Mouse (Mus musculus) testis, adult 2 months (tissue): ENCODE results near the gene Gnptg.

Experiments used
- CTCF ChIP-seq: fragments of 200-500 bp; IDR thresholded peaks from 2 replicates; pipeline ENCODE4 v1.5.1; 2012; ENCODE audit warnings: low read depth, mild to moderate bottlenecking, inconsistent platforms, low read length, moderate library complexity; ENCODE audit not compliant: control insufficient read depth, insufficient read depth, insufficient replicate concordance
- POLR2A ChIP-seq: fragments of 200-500 bp; IDR thresholded peaks from 2 replicates; pipeline ENCODE4 v1.6.1; 2012; ENCODE audit warnings: low read depth, mild to moderate bottlenecking, inconsistent platforms, low read length, moderate library complexity; ENCODE audit not compliant: control insufficient read depth

DNA sequence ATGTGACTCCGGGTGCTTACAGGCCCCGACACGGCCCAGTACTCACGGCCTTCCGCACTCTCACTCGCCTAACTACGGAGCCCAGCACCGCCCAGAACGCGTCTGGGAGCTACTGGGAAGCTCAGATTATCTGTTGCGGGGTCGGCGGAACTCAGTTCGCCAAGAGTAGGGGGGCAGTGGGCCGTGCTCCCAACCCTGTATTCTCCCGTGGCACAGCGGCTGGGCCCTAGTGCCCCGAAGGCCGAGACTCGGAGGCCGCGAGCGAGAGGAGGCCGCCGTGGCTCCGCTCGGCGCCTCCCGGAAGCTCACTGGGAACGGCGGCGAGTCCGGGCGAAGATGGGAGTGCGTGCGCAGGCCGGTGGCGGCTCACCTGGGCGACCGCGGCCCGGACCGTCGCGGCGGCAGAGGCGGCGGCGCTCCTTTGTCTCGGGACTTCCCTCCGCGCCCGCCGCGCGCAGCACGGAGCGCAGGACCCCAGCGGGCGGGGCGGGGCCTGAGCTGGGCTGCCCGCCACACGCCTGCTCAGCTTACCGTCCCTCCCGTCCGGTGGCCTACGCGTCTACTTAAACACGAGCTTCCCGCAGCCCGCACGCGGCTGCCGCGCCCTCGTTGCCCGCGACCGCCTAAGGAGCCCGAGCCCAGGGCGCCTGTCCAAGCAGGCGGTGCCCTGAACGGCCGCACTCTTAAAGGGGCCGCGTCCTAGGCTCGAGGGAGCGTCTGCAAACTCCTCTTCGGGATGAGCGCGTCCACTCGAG, 33.2 kb upstream of the Gnptg start:
- TF ChIP-seq POLR2A: peak; percentile 85
- TF ChIP-seq CTCF: no peak
